8 mouse cellular contexts compared by ENCODE assay signal in genomic region chr17:43629496-43630426, GRCm38 (mm10). TPM values are rescaled to one million over a fixed set of nuclear protein-coding genes. Genes with fewer than 3 reads are reported as not detected.
DNase-seq lines count a peak whose midpoint lies in the region; ATAC-seq and TF ChIP-seq lines count a peak whose summit lies in the region.

Gene Tdrd6, minus strand, starts transcription at chr17:43630299.

- ATAC-seq in heart, embryonic 14.5 days (ENCODE audit: insufficient number of reproducible peaks, insufficient read depth, low FRiP score, low read depth): no peak
- peak; percentile 71 for ATAC-seq in hindbrain, embryonic 15.5 days (ENCODE audit: low FRiP score, low read depth)
- peak; percentile 69 for ATAC-seq in midbrain, embryonic 14.5 days (ENCODE audit: low FRiP score, low TSS enrichment)
- ATAC-seq in CD4-positive, CD25-positive, alpha-beta regulatory T cell, adult 4 months: no peak

- DNase-seq in heart, adult 9 months (ENCODE audit: low spot score in 2 of 2): no peak
- DNase-seq in ES-E14 (ENCODE audit: low read depth, low spot score): no peak
- peak; percentile 41 for DNase-seq in embryo, embryonic 9.5 days (ENCODE audit: extremely low spot score)
- peak; percentile 60 for DNase-seq in midbrain, embryonic 14.5 days
- no peak for DNase-seq in layer of hippocampus, adult 18-20 months (ENCODE audit: low spot score in 2 of 2)

- H3K9ac ChIP-seq in heart, embryonic 14.5 days (ENCODE audit: low read length): peak within 1 kb of the TSS; percentile 58
- peak within 1 kb of the TSS; percentile 53; the same call in 1 of the 2 replicates for H3K9ac ChIP-seq in ES-E14 (ENCODE audit: insufficient read depth, low read depth, low read length, poor library complexity, severe bottlenecking)
- peak within 1 kb of the TSS; percentile 48 for H3K9ac ChIP-seq in hindbrain, embryonic 15.5 days
- peak within 1 kb of the TSS; percentile 68 for H3K9ac ChIP-seq in midbrain, embryonic 14.5 days (replicated peaks; ENCODE audit: low read length)

- H3K27ac ChIP-seq in heart, embryonic 14.5 days (replicated peaks in 1 of 2; ENCODE audit: control insufficient read depth in 1 of 2, insufficient read depth in 1 of 2, low read depth in 2 of 2, low read length in 2 of 2): no peak within 1 kb of the TSS
- no peak within 1 kb of the TSS for H3K27ac ChIP-seq in ES-E14 (ENCODE audit: insufficient read depth, low read depth, low read length, poor library complexity, severe bottlenecking)
- no peak within 1 kb of the TSS for H3K27ac ChIP-seq in hindbrain, embryonic 15.5 days (replicated peaks)
- H3K27ac ChIP-seq in midbrain, embryonic 14.5 days (replicated peaks; ENCODE audit: low read depth, low read length): no peak within 1 kb of the TSS

- H3K9me3 ChIP-seq in heart, embryonic 14.5 days (ENCODE audit: control insufficient read depth, low read length): no peaks in the 10 kb centered on the region
- no peaks in the 10 kb centered on the region for H3K9me3 ChIP-seq in ES-E14 (ENCODE audit: control insufficient read depth, insufficient read depth, low read depth, low read length)
- peaks cover 5% of the 10 kb centered on the region; the same call in 1 of the 2 replicates for H3K9me3 ChIP-seq in hindbrain, embryonic 15.5 days
- H3K9me3 ChIP-seq in midbrain, embryonic 14.5 days (ENCODE audit: control insufficient read depth, low read length): no peaks in the 10 kb centered on the region

- H3K4me2 ChIP-seq in heart, embryonic 14.5 days (ENCODE audit: low read length): peak within 1 kb of the TSS; percentile 83
- H3K4me2 ChIP-seq in hindbrain, embryonic 15.5 days: peak within 1 kb of the TSS; percentile 95
- H3K4me2 ChIP-seq in midbrain, embryonic 14.5 days (ENCODE audit: low read length): peak within 1 kb of the TSS; percentile 75

- peak within 1 kb of the TSS; percentile 17 to 41 for H3K4me3 ChIP-seq in heart, embryonic 14.5 days (ENCODE audit: control insufficient read depth in 1 of 2, insufficient read depth in 1 of 2, low read depth in 1 of 2, low read length in 2 of 2)
- peak within 1 kb of the TSS; percentile 57 to 60 for H3K4me3 ChIP-seq in ES-E14 (ENCODE audit: insufficient read depth in 1 of 2, low read depth in 1 of 2, low read length in 2 of 2, poor library complexity in 1 of 2, severe bottlenecking in 1 of 2)
- peak within 1 kb of the TSS; percentile 48 for H3K4me3 ChIP-seq in hindbrain, embryonic 15.5 days
- H3K4me3 ChIP-seq in midbrain, embryonic 14.5 days (replicated peaks; ENCODE audit: low read depth, low read length): peak within 1 kb of the TSS; percentile 45

- H3K36me3 ChIP-seq in heart, embryonic 14.5 days (ENCODE audit: control insufficient read depth, insufficient read depth, low read length): no peaks in the 10 kb centered on the region
- H3K36me3 ChIP-seq in ES-E14 (ENCODE audit: control insufficient read depth, insufficient read depth, low read length, poor library complexity, severe bottlenecking): no peaks in the 10 kb centered on the region
- no peaks in the 10 kb centered on the region for H3K36me3 ChIP-seq in hindbrain, embryonic 15.5 days
- no peaks in the 10 kb centered on the region for H3K36me3 ChIP-seq in midbrain, embryonic 14.5 days (ENCODE audit: control insufficient read depth, insufficient read depth, low read length)

- peaks cover 5 to 13% of the 10 kb centered on the region in 2 experiments; a peak in 3 of 4 replicates for H3K4me1 ChIP-seq in heart, embryonic 14.5 days (ENCODE audit: control insufficient read depth in 2 of 2, insufficient read depth in 2 of 2, low read length in 2 of 2)
- no peaks in the 10 kb centered on the region for H3K4me1 ChIP-seq in ES-E14 (ENCODE audit: control insufficient read depth in 2 of 2, insufficient read depth in 2 of 2, low read length in 2 of 2, poor library complexity in 1 of 2)
- H3K4me1 ChIP-seq in hindbrain, embryonic 15.5 days (replicated peaks): peaks cover 16% of the 10 kb centered on the region
- peaks cover 8% of the 10 kb centered on the region for H3K4me1 ChIP-seq in midbrain, embryonic 14.5 days (ENCODE audit: control insufficient read depth, insufficient read depth, low read length)

- peaks cover 43% of the 10 kb centered on the region for H3K27me3 ChIP-seq in heart, embryonic 14.5 days (ENCODE audit: control insufficient read depth, insufficient read depth, low read length)
- peaks cover 29% of the 10 kb centered on the region for H3K27me3 ChIP-seq in hindbrain, embryonic 15.5 days
- peaks cover 28% of the 10 kb centered on the region for H3K27me3 ChIP-seq in midbrain, embryonic 14.5 days (ENCODE audit: control insufficient read depth, insufficient read depth, low read length)

- WGBS in heart, embryonic 14.5 days: 4% methylated on average over 79 of the region's 83 CpGs
- WGBS in hindbrain, embryonic 15.5 days: 3% methylated on average over 81 of the region's 83 CpGs
- WGBS in midbrain, embryonic 14.5 days: 3% methylated on average over 83 of the region's 83 CpGs

- in situ Hi-C loops in ES-E14 (cut with MboI; ENCODE audit: low sequenced_read_pairs in 2 of 2, unreplicated experiment in 2 of 2): no loop called here

TF ChIP-seq in ES-E14, 5 proteins besides CTCF, POLR2A, EP300 and RAD21:
- TF ChIP-seq HCFC1 (IDR thresholded peaks at IDR 0.05; ENCODE audit: borderline replicate concordance, insufficient read depth, low read length): no peak
- TF ChIP-seq ZNF384 (IDR thresholded peaks at IDR 0.05; ENCODE audit: low read depth, low read length): no peak
- no peak for TF ChIP-seq CHD2 (IDR thresholded peaks at IDR 0.05; ENCODE audit: low read depth, low read length)
- TF ChIP-seq ZC3H11A (IDR thresholded peaks at IDR 0.05; ENCODE audit: borderline replicate concordance, low read depth, low read length): no peak
- TF ChIP-seq MAFK (IDR thresholded peaks at IDR 0.05; ENCODE audit: insufficient read depth, low read depth, low read length): no peak
TF ChIP-seq in ES-E14: peak in this region for 0.

RNA-seq across cellular contexts. Expression of gene Tdrd6, which starts in this region (rescaled TPM):
- polyA plus RNA-seq in heart, embryonic 14.5 days (2014; fragmentation: Nextera tagmentation; extraction: Ambion mirVana): 0.04 TPM in 1 of 2 replicates, not detected in the other
- total RNA-seq in ES-E14 (2012; rRNA removed): 0.16 and 0.27 TPM in 2 replicates
- 0.61 and 0.66 TPM in 2 replicates for polyA plus RNA-seq in hindbrain, embryonic 15.5 days (2015; fragmentation: Nextera tagmentation; extraction: Ambion mirVana)
- 0.78 and 0.92 TPM in 2 replicates for polyA plus RNA-seq in midbrain, embryonic 14.5 days (2014; fragmentation: Nextera tagmentation; extraction: Ambion mirVana)
- polyA plus RNA-seq in CD4-positive, CD25-positive, alpha-beta regulatory T cell, adult 4 months (2017; shearing (Covaris generic)): not detected
- total RNA-seq in layer of hippocampus, adult 18-20 months (2021): under 1 TPM; 0.45 to 0.66 TPM

Comparison
In these comparisons a context has a peak if more than half of its experiments do, and no peak if none do; other contexts are left out.
1. Peak in ATAC-seq, H3K4me3 ChIP-seq, H3K9ac ChIP-seq and H3K4me2 ChIP-seq in hindbrain, embryonic 15.5 days; RNA of the gene not detected or under 1 TPM.
2. Peak in DNase-seq, ATAC-seq, H3K4me3 ChIP-seq, H3K9ac ChIP-seq and H3K4me2 ChIP-seq in midbrain, embryonic 14.5 days; RNA of the gene not detected or under 1 TPM.